Mouse (Mus musculus) thymus, postnatal 14 days (tissue): ENCODE measurements around the gene Ctnna3.

Experiments used
- DNase-seq: peaks from one replicate; pipeline ENCODE4 v3.0.0; 2021

Gene Ctnna3

GRCm38 (mm10) chr10:63771656-63772055 is 341.8 kb downstream of the Ctnna3 start:
- no peak for DNase-seq

GRCm38 (mm10) chr10:63772074-63772473 is 342.2 kb downstream of the Ctnna3 start:
- DNase-seq: no peak

DNA sequence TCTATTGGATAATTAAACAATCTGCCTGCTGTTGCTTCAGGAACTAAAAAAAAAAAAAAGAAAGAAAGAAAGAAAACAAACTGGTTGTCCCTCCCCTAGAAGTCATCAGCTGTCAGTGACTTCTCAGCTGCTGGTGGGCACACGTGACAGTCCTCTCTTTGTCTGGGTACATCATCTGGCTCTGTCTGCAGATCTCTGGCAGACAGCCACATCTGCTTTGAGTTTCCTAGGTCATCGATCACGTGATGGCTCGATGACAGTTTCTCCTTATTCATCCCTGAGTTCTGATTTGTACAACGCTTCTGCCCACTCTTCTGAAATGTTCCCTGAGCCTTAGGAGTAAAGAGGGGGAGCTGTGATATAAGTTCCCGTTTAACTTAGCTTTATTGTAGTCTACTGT is 352.1 kb downstream of the Ctnna3 start:
- DNase-seq: no peak

- DNase-seq: no peak
Observed at GRCm38 (mm10) chr10:63784808-63785535, 355.1 kb downstream of the Ctnna3 start.

GRCm38 (mm10) chr10:63786390-63786789 is 356.5 kb downstream of the Ctnna3 start:
- DNase-seq: no peak

DNA sequence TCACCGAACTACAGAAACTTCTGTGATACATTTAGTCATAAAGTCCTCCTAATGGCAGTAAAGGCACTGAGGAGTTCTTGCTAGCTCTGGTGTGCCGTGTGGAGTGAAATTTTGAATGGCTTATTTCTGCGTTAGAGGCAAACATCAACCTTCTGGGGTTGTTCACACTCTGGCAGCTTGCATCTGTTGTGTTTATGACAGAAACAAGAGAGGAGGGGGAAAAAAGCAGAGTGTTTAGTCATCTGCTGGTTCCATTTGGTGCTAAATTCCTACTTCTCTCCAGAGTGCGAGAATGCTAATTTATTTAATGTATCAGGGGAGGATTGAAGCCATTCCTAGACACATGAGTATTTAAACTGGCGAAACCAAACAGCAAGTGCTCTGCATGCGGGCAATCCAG is 374.0 kb downstream of the Ctnna3 start:
- DNase-seq: no peak

- DNase-seq: no peak
Observed at GRCm38 (mm10) chr10:63805551-63805950, 375.7 kb downstream of the Ctnna3 start.

DNA sequence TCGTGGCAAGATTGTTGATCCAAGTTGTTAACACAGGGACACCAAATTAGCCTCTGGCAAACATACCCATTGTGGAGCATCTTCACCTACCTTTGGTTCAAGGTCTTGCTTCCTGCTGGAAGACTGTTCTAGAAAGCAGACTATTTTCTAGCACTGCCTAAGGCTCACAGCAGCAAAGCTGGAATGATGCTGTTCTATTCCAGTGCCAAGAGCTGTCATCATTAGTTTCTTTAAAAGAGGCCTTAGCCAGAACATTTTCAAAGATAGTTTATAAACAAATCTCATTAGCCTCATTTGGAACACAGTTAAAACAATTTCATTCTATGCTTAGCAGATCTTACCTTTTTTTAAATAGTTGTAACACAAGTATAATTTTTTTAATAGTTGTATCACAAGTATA is 376.4 kb downstream of the Ctnna3 start:
- DNase-seq: no peak

- DNase-seq: no peak
Observed at GRCm38 (mm10) chr10:63810043-63810617, 380.2 kb downstream of the Ctnna3 start.

GRCm38 (mm10) chr10:63839011-63839410 is 409.1 kb downstream of the Ctnna3 start:
- no peak for DNase-seq

DNA sequence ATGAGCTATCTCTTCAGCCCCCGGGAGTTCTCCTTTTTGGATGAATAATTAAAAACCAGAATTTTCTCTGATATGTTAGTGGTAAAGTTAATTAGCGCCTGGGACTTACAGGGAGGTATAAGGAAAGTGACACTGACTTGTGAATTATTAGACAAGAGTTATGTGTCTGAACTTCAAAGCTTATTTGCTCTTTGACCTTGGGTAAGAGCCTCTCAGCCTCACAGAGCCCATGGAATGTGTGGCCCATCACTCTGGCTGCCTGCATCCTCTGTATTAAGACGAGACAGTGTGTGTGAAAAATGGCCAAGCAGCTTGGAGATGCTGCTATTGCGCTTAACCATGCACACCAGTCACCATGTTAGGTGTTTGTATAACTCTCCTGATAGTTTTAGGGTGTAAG is 422.0 kb downstream of the Ctnna3 start:
- DNase-seq: no peak

- DNase-seq: no peak
Observed at GRCm38 (mm10) chr10:63869123-63869522, 439.2 kb downstream of the Ctnna3 start.

DNA sequence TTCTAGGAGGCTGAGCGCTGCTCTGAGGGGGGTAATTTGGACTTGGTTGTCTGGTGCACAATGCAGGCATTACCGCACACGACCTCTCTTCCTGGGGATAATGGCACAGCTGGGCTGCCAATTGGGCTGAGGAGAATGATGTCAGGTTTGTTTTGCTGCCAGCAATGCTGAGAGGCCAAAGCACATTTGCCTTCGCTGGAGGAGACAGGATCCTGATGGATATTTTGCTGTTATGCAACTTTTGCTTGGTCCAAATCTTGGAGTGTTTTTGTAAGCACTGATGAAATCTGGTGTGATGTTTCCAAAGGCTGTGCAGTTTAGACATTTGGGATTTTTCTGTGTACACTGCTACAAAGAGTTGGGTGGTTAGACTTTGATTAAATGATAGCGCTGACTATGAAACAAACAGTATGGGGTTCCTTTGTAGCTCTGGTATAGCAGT is 450.6 kb downstream of the Ctnna3 start:
- no peak for DNase-seq

GRCm38 (mm10) chr10:63886449-63887088 is 456.7 kb downstream of the Ctnna3 start:
- no peak for DNase-seq

DNA sequence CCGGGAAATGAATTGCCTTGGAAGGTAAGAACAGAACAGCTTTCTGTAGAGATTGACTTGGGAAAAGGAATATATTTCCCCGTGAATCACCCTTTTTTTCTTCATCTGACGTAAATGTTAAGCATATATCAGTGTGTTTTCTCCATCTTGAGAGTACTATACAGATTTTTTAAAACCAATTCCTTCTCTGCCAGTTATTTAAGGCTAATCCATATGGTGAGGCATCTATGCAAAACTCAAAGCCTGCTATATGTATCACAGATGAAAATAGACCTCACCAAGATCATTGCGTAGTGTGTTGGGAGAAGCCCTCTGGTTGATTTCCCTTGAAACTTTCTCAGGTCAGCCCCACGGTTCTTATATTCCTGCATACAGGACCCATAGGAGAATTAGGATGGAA is 464.7 kb downstream of the Ctnna3 start:
- DNase-seq: no peak

DNA sequence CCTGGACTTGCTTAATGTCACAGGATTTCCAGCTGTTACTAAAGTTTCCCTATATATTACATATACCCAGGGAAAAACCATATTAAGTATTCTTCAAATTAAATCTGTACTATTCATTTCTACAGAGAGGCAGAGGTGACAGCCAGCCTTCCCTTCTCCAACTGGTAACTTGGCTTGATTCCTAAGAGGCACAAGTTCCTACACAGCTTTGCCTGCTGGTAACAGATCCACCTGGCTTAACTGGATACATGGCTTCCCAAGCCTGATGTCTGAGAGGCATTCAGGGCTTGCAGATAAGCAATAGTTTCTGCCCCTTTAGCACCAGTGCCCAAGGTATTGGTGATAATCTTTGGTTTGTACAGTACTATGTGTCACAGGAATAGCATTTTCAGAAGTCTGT is 470.0 kb downstream of the Ctnna3 start:
- DNase-seq: no peak

- DNase-seq: no peak
Observed at GRCm38 (mm10) chr10:63908878-63909277, 479.0 kb downstream of the Ctnna3 start.

- DNase-seq: no peak
Observed at GRCm38 (mm10) chr10:63927334-63927733, 497.4 kb downstream of the Ctnna3 start, which contains the start of gene Gm10118. TSS of gene Gm10118 (minus strand) at chr10:63927434.

GRCm38 (mm10) chr10:63933946-63934345 is 504.0 kb downstream of the Ctnna3 start:
- DNase-seq: no peak

- DNase-seq: no peak
Observed at GRCm38 (mm10) chr10:63945534-63945933, 515.6 kb downstream of the Ctnna3 start.

DNA sequence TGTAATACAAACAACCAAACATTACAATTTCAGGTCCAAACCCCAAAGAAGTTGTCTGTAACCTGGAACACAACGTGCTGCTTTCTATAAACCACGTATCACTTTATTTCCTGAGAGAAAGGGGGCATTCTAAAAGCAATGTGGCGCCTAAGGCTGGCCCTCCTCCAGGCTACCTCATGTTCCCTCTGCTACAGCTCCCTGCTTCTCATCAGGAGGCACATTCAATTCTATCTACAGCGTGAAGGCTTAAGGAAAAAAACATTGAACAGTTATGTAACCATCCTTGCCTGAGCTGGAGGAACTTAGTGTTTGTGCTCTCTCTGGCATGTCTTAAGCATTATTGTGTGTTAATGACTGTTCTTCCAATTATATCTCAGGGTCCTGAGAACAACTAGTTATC is 517.4 kb downstream of the Ctnna3 start:
- no peak for DNase-seq

GRCm38 (mm10) chr10:63950867-63951266 is 521.0 kb downstream of the Ctnna3 start:
- DNase-seq: no peak

DNA sequence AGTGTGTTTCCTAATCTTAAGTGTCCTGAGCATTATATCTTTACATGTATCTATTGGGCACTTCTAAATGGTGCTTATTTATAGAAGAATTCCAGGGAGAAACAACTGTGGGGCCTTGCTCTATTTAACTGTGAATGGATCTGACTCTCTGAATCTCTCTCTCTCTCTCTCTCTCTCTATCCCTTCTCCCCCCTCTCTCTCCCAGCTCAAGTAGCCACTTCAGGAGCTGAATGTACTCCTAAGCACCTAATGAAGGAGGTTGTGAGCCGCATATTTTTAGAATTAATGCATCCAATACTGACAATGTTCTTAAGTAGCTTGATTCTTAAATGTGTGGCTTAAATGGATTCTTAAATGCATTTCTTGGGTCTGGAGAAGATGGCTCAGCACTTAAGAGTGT is 521.6 kb downstream of the Ctnna3 start:
- DNase-seq: no peak

DNA sequence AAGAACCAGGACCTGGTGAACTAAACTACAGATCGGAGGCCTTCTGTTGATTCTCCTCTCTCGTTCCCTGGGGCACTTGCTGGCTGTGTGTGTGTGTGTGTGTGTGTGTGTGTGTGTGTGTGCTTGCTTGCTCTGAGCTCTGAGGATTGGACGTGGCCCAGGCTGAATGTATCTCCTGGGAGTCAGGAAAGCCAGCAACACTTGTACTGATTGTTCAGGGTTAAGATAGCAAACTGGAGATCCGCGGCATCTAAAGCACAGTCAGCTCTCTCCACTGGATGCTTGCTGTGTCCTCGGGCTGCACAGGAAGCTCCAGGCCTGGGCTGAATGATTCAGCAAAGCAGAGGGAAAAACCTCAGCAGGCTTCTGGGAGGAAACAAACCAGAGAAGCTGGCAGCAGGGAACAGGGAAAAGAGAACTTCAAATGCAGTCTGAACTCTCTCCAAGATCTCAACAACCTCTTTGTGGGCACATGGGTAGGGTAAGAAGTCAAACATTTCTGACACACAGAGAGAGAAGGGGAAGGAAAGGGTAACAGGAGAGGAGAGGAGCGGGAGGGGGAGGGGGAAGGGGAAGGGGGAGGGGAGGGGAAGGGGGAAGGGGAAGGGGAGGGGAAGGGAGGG is 524.5 kb downstream of the Ctnna3 start:
- no peak for DNase-seq
